Mouse (Mus musculus) gastrocnemius, adult 18-20 months (tissue): ENCODE measurements around the gene Uri1. TPM values are rescaled to one million over a fixed set of nuclear protein-coding genes. Genes with fewer than 3 reads are reported as not detected.

ENCODE experiments used
- DNase-seq: peaks from one replicate; pipeline ENCODE4 v3.0.0; 2021; ENCODE audit warnings: low spot score
- total RNA-seq, 2 experiments: library from RNA; stranded (reverse); gene quantifications; 2 replicates each; pipeline ENCODE4 v1.2.3; 2021

Gene Uri1
- total RNA-seq, 2 experiments from 2014 or later = 29.4 to 30.3 TPM

DNA sequence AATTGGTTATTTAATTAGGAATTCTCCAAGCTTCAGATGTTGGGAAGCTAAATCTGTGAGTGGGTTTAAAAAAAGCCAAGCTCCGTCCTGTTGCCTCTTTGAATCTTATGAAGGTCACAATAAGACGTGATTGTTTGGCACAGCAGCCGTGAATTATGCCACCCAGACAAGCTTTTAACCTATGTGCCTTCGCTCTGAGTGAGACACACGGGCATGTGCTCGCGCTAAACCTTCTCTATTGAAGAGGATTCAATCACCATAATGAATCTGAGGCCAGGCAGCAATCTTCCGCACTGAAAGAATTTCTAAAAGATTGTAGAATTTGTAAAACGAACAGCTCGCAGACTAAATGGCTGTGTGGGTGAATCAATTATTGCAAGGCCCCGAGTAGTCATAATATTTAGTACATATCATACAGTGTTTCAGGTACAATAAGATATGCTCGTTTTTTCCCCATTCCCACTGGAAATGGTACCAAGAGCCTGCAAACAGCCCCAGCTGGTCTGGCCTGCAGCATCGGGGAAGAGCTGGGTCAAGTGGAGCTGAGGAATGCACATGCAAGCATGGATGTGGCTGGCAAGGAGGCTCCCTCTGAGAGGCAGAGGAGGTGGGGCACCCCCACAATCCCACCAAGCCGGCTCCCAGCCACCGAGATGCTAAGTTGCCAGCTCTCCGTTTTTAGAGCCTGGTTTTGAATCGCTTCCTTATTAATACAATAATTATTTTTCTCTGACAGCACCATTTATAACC, 101.5 kb downstream of the Uri1 start:
- no peak for DNase-seq

- no peak for DNase-seq
Measured at GRCm38 (mm10) chr7:37918926-37919325, 104.4 kb downstream of the Uri1 start.

- DNase-seq = no peak
Measured at GRCm38 (mm10) chr7:37916762-37917439, 106.5 kb downstream of the Uri1 start.

- DNase-seq = no peak
Measured at GRCm38 (mm10) chr7:37911802-37912122, 111.6 kb downstream of the Uri1 start.

DNA sequence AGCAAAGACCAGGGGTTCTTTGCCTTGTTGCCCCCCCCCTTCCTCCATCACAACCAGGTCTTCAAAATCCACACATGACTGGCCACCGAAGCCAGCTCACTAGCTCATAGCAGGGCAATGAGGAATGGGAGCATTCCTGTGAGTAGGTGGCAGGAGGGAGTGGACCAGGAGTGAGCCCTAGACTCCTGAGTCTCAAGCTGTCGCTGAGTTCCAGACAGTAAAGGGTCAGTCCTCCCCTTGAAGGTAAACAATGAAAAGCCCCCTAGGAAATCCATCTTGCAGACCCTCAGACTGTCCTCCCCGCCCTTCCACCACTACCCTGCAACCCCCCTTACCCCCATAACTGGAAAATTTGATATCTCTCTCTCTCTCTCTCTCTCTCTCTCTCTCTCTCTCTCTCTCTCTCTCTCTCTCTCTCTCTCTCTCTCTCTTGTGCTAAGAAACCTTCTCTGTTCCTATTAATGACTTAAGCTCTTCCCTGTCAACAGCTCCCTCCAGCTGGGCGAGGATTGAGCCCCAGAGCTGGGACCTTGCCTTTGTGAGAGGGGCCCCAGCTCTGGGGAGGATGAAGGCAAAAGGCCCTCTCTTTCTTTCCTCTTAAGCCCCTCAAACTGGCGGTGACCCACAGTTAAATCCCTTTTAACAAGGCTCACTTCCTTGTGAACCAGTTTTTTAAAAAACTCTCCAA, 112.1 kb downstream of the Uri1 start:
- no peak for DNase-seq

DNA sequence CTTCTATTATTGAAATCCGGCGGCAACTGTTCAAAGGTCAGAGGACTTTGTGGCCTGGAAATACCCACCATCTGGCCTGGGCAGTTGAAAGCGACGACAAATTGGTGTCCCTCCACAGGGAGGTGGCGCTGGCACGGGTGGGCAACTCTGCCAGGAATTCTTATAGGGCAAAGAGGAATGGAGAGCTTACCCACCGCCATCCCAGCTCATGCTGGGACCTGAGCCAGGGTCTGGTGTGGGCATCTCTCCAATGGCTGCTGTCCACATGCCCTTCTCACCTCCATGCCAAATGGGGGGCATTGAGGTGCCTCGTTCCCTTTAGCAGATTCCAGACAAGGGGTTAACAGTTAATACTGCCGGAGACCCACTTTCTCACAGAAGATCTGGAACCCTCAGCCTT, 113.2 kb downstream of the Uri1 start:
- no peak for DNase-seq

Other genes with a start within 250 kb of the Uri1 start
- gene Zfp536, start 249.9 kb downstream of the Uri1 start, total RNA-seq = 1 to 10 TPM in 1 of 2 experiments, under 1 TPM in 1; 0.98 to 1.2 TPM
- under 1 TPM in 1 of 2 experiments, not detected in 1; 0.14 TPM for gene Ccne1, start 84.0 kb upstream of the Uri1 start, total RNA-seq
- 10 to 100 TPM; 26.5 to 27.1 TPM for gene 1600014C10Rik, start 159.7 kb upstream of the Uri1 start, total RNA-seq
- gene Plekhf1, start 204.5 kb upstream of the Uri1 start, total RNA-seq = 1 to 10 TPM; 5.7 to 8.4 TPM
- 1 to 10 TPM; 6.1 to 7.5 TPM for gene Pop4, start 247.9 kb upstream of the Uri1 start, total RNA-seq